Mouse (Mus musculus) bone marrow, adult 2 months (tissue): ENCODE measurements at regions not wholly inside any gene's neighbourhood (a gene's known extent, or its start where the extent isn't known, plus 50 kb on each side); places are given as distances from the start of the nearest gene placed in this dataset.

Experiments used
- CTCF ChIP-seq: fragments of 200-500 bp; IDR thresholded peaks from 2 replicates; pipeline ENCODE4 v1.5.1; 2011; ENCODE audit warnings: low read length, control low read depth; ENCODE audit not compliant: control insufficient read depth, insufficient read depth
- POLR2A ChIP-seq: fragments of 200-500 bp; IDR thresholded peaks from 2 replicates; pipeline ENCODE4 v1.6.1; 2011; ENCODE audit warnings: low read depth, mild to moderate bottlenecking, control low read depth, low read length, borderline replicate concordance; ENCODE audit not compliant: control insufficient read depth

- no peak for TF ChIP-seq POLR2A
- TF ChIP-seq CTCF, result no peak
Observed at GRCm38 (mm10) chr3:149092649-149093048, 102.3 kb upstream of the Adgrl2 start.
